ENCODE assay signal across 24 mouse cellular contexts in the genomic region with DNA sequence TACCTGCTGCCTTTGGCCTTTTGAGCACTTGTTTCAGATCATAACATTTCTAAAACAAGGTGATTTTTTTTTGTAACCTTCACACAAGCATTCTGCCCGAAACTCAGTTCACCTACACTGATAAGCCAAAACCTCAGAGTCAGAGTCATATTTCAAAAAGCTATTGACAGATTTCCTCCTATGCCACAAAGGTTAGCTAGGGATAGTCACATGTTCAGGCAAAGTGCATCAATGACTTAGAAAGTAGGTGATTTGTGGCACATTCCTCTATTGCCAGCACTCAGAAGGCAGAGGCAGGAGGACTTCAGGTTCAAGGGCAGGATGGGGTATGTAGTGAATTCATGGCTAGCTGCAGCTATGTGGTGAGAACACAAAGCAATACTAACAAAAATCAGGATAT.
A peak's percentile ranks its signal among the peaks of the same experiment; 100 is the strongest.
DNase-seq lines count a peak whose midpoint lies in the region; ATAC-seq and TF ChIP-seq lines count a peak whose summit lies in the region.
"Had no signal": no experiment of that assay in that cellular context is flagged by ENCODE, and none has a peak within 500 bp of the region (broad histone marks: within the 10 kb centered on the region; RNA-seq: fewer than 3 reads in every experiment).

No protein-coding gene starts in this region.

- 74% methylated on average over 1 of the region's 1 CpGs for WGBS in kidney, adult 2 months
- 91% methylated on average over 1 of the region's 1 CpGs for WGBS in kidney, embryonic 16.5 days
- WGBS in liver, adult 2 months, result 18% methylated on average over 1 of the region's 1 CpGs
- 50% methylated on average over 1 of the region's 1 CpGs for WGBS in liver, postnatal 0 days (ENCODE audit: insufficient replicate concordance)

- no peak for DNase-seq in kidney, adult 2 months
- no peak for DNase-seq in kidney, postnatal 25 days
- DNase-seq in kidney, adult 18-20 months, result no peak
- peak; percentile 95 for DNase-seq in liver, adult 2 months (ENCODE audit: extremely low read depth, low read depth, low spot score)
- DNase-seq in liver, postnatal 0 days, result no peak
- DNase-seq: adrenal gland, adult 8-10 months; adrenal gland, postnatal 14 days; adrenal gland, postnatal 36 days; B cell, adult 2 months; cerebellum, adult 11-12 months; cerebellum, adult 2 months; cerebellum, adult 9-10 months; cerebellum, postnatal 10 days; cerebellum, postnatal 25 days had no signal

- TF ChIP-seq CTCF in kidney, adult 2 months (conservative IDR thresholded peaks at IDR 0.05; ENCODE audit: insufficient read depth, insufficient read length, low read depth, low read length), result no peak
- no peak for TF ChIP-seq CTCF in liver, adult 2 months (IDR thresholded peaks at IDR 0.05; ENCODE audit: low read depth, low read length)
- no peak for TF ChIP-seq CTCF in liver, postnatal 0 days (IDR thresholded peaks at IDR 0.05; ENCODE audit: low read depth)

- TF ChIP-seq EP300 in liver, postnatal 0 days (IDR thresholded peaks at IDR 0.05; ENCODE audit: low read depth), result no peak

- ATAC-seq in kidney, embryonic 16.5 days (ENCODE audit: low FRiP score, low TSS enrichment), result no peak
- no peak for ATAC-seq in liver, postnatal 0 days
- ATAC-seq: activated CD4-positive, CD25-positive, alpha-beta regulatory T cell, adult 4 months; CD4-positive, CD25-positive, alpha-beta regulatory T cell, adult 4 months; forebrain, embryonic 13.5 days; forebrain, embryonic 15.5 days; Patski had no signal

- TF ChIP-seq POLR2A in kidney, adult 2 months (IDR thresholded peaks at IDR 0.05; ENCODE audit: low read depth, low read length), result no peak
- TF ChIP-seq POLR2A in liver, adult 2 months (IDR thresholded peaks at IDR 0.05; ENCODE audit: extremely low read depth, insufficient read depth, low read length), result no peak

- peaks cover 33% of the 10 kb centered on the region for H3K4me1 ChIP-seq in kidney, adult 2 months (ENCODE audit: control insufficient read depth, insufficient read depth, low read length)
- H3K4me1 ChIP-seq in kidney, embryonic 16.5 days (ENCODE audit: insufficient read depth, low read length), result peaks cover 22% of the 10 kb centered on the region
- H3K4me1 ChIP-seq in liver, adult 2 months (ENCODE audit: control insufficient read depth, insufficient read depth, low read length), result peaks cover 35% of the 10 kb centered on the region
- peaks cover 36% of the 10 kb centered on the region for H3K4me1 ChIP-seq in liver, postnatal 0 days (ENCODE audit: insufficient read depth)
- H3K4me1 ChIP-seq: embryonic facial prominence, embryonic 12.5 days; forebrain, embryonic 13.5 days; forebrain, embryonic 15.5 days had no signal

- no peak overlapping the region for H3K4me2 ChIP-seq in kidney, embryonic 16.5 days (replicated peaks; ENCODE audit: low read depth, low read length)
- no peak overlapping the region for H3K4me2 ChIP-seq in liver, postnatal 0 days (ENCODE audit: low read depth, low read length)
- H3K4me2 ChIP-seq: embryonic facial prominence, embryonic 12.5 days; forebrain, embryonic 13.5 days; forebrain, embryonic 15.5 days had no signal

- H3K4me3 ChIP-seq in kidney, adult 2 months (ENCODE audit: insufficient read depth, low read depth, low read length), result no peak overlapping the region
- H3K4me3 ChIP-seq in kidney, embryonic 16.5 days (ENCODE audit: low read length), result no peak overlapping the region
- no peak overlapping the region for H3K4me3 ChIP-seq in liver, adult 2 months (ENCODE audit: insufficient read depth, low read depth, low read length)
- H3K4me3 ChIP-seq in liver, postnatal 0 days (ENCODE audit: low read depth, low read length), result no peak overlapping the region
- H3K4me3 ChIP-seq: embryonic facial prominence, embryonic 10.5 days; embryonic facial prominence, embryonic 12.5 days; forebrain, embryonic 13.5 days; forebrain, embryonic 15.5 days had no signal

- no peaks in the 10 kb centered on the region for H3K27me3 ChIP-seq in kidney, adult 2 months (replicated peaks; ENCODE audit: control insufficient read depth, insufficient read depth, low read length)
- H3K27me3 ChIP-seq in kidney, embryonic 16.5 days (ENCODE audit: insufficient read depth, low read length), result no peaks in the 10 kb centered on the region
- H3K27me3 ChIP-seq in liver, adult 2 months (ENCODE audit: control insufficient read depth, insufficient read depth, low read length), result no peaks in the 10 kb centered on the region
- no peaks in the 10 kb centered on the region for H3K27me3 ChIP-seq in liver, postnatal 0 days (ENCODE audit: insufficient read depth, low read length)
- H3K27me3 ChIP-seq: CH12.LX; embryonic facial prominence, embryonic 12.5 days; forebrain, embryonic 13.5 days; forebrain, embryonic 15.5 days; Patski had no signal

- no peak overlapping the region for H3K9ac ChIP-seq in kidney, embryonic 16.5 days (replicated peaks; ENCODE audit: low read length)
- H3K9ac ChIP-seq in liver, adult 2 months (ENCODE audit: low read depth, low read length), result peak overlapping the region; percentile 35; the same call in 1 of the 2 replicates
- no peak overlapping the region for H3K9ac ChIP-seq in liver, postnatal 0 days (replicated peaks)
- H3K9ac ChIP-seq: embryonic facial prominence, embryonic 12.5 days; forebrain, embryonic 13.5 days; forebrain, embryonic 15.5 days had no signal

- no peaks in the 10 kb centered on the region for H3K9me3 ChIP-seq in kidney, embryonic 16.5 days (ENCODE audit: low read length)
- H3K9me3 ChIP-seq in liver, postnatal 0 days (ENCODE audit: low read length), result no peaks in the 10 kb centered on the region
- H3K9me3 ChIP-seq: embryonic facial prominence, embryonic 10.5 days; embryonic facial prominence, embryonic 12.5 days; forebrain, embryonic 13.5 days; forebrain, embryonic 15.5 days; G1E had no signal

- H3K27ac ChIP-seq in kidney, adult 2 months (ENCODE audit: insufficient read depth, low read depth, low read length), result peak overlapping the region; percentile 91
- peak overlapping the region; percentile 65 for H3K27ac ChIP-seq in kidney, embryonic 16.5 days (ENCODE audit: low read length)
- peak overlapping the region; percentile 95 for H3K27ac ChIP-seq in liver, adult 2 months (replicated peaks; ENCODE audit: insufficient read depth, low read depth, low read length)
- H3K27ac ChIP-seq in liver, postnatal 0 days (ENCODE audit: low read depth), result no peak overlapping the region
- H3K27ac ChIP-seq: embryonic facial prominence, embryonic 10.5 days; embryonic facial prominence, embryonic 12.5 days; forebrain, embryonic 13.5 days; forebrain, embryonic 15.5 days had no signal

- no peaks in the 10 kb centered on the region for H3K36me3 ChIP-seq in kidney, adult 2 months (ENCODE audit: control insufficient read depth, insufficient read depth, low read length)
- no peaks in the 10 kb centered on the region for H3K36me3 ChIP-seq in kidney, embryonic 16.5 days (ENCODE audit: insufficient read depth, low read length)
- H3K36me3 ChIP-seq in liver, adult 2 months (ENCODE audit: control insufficient read depth, insufficient read depth, low read length), result peaks cover 5% of the 10 kb centered on the region
- no peaks in the 10 kb centered on the region for H3K36me3 ChIP-seq in liver, postnatal 0 days (replicated peaks; ENCODE audit: insufficient read depth, low read length)
- H3K36me3 ChIP-seq: embryonic facial prominence, embryonic 10.5 days; embryonic facial prominence, embryonic 12.5 days; forebrain, embryonic 15.5 days; G1E had no signal

- peaks cover 3% of the 10 kb centered on the region; the same call in 1 of the 2 replicates for H3K79me2 ChIP-seq in liver, adult 2 months (ENCODE audit: control insufficient read depth, insufficient read depth, low read length)
